Mouse (Mus musculus): ENCODE measurements at regions not wholly inside any gene's neighbourhood (a gene's known extent, or its start where the extent isn't known, plus 50 kb on each side); places are given as distances from the start of the nearest gene placed in this dataset.

- TF ChIP-seq CTCF (IDR thresholded peaks at IDR 0.05; ENCODE audit: low read depth, low read length) (no peak), EP300 (IDR thresholded peaks at IDR 0.05; ENCODE audit: insufficient read depth, low read depth, low read length) (no peak)
These were observed 718.1 kb downstream of the Adgrl2 start for GRCm38 (mm10) chr3:148272159-148272848.

Data from ES-Bruce4 (cell line).